Comparison of ENCODE assay signal across 21 mouse cellular contexts in genomic region chr2:136600651-136601170, GRCm38 (mm10).
"Had no signal": no experiment of that assay in that cellular context is flagged by ENCODE, and none has a peak within 500 bp of the region (broad histone marks: within the 10 kb centered on the region; RNA-seq: fewer than 3 reads in every experiment).

No protein-coding gene starts in this region.

- ATAC-seq: liver, embryonic 12.5 days; midbrain, embryonic 15.5 days had no signal

- H3K4me2 ChIP-seq: kidney, embryonic 15.5 days; limb, embryonic 13.5 days; liver, embryonic 12.5 days; liver, embryonic 15.5 days; midbrain, embryonic 12.5 days; midbrain, embryonic 15.5 days; neural tube, embryonic 12.5 days; neural tube, embryonic 15.5 days; stomach, embryonic 15.5 days had no signal

- H3K27ac ChIP-seq: kidney, embryonic 15.5 days; limb, embryonic 10.5 days; limb, embryonic 13.5 days; liver, embryonic 12.5 days; liver, embryonic 15.5 days; macrophage; midbrain, embryonic 12.5 days; midbrain, embryonic 15.5 days; neural tube, embryonic 12.5 days; neural tube, embryonic 15.5 days; stomach, embryonic 15.5 days had no signal

- H3K9ac ChIP-seq: kidney, embryonic 15.5 days; limb, embryonic 13.5 days; liver, embryonic 12.5 days; liver, embryonic 15.5 days; midbrain, embryonic 12.5 days; midbrain, embryonic 15.5 days; neural tube, embryonic 12.5 days; neural tube, embryonic 15.5 days; stomach, embryonic 15.5 days had no signal

- DNase-seq: kidney, postnatal 10 days; kidney, postnatal 36 days; liver; lung, adult 18-20 months; lung, postnatal 14 days; right cerebral cortex, postnatal 25 days; spleen, adult 18-20 months; thymus, adult 2 months; thymus, postnatal 14 days; thymus, postnatal 4 days had no signal

- H3K9me3 ChIP-seq: kidney, embryonic 15.5 days; limb, embryonic 10.5 days; limb, embryonic 13.5 days; liver, embryonic 12.5 days; liver, embryonic 15.5 days; midbrain, embryonic 12.5 days; midbrain, embryonic 15.5 days; neural tube, embryonic 12.5 days; neural tube, embryonic 15.5 days; stomach, embryonic 15.5 days had no signal

- H3K36me3 ChIP-seq: kidney, embryonic 15.5 days; limb, embryonic 10.5 days; limb, embryonic 13.5 days; liver, embryonic 12.5 days; liver, embryonic 15.5 days; midbrain, embryonic 12.5 days; midbrain, embryonic 15.5 days; neural tube, embryonic 12.5 days; neural tube, embryonic 15.5 days; stomach, embryonic 15.5 days had no signal

- H3K4me3 ChIP-seq: kidney, embryonic 15.5 days; limb, embryonic 10.5 days; limb, embryonic 13.5 days; liver, embryonic 12.5 days; liver, embryonic 15.5 days; midbrain, embryonic 12.5 days; midbrain, embryonic 15.5 days; neural tube, embryonic 12.5 days; neural tube, embryonic 15.5 days; stomach, embryonic 15.5 days had no signal

- H3K27me3 ChIP-seq: kidney, embryonic 15.5 days; limb, embryonic 13.5 days; liver, embryonic 12.5 days; liver, embryonic 15.5 days; midbrain, embryonic 12.5 days; midbrain, embryonic 15.5 days; neural tube, embryonic 12.5 days; neural tube, embryonic 15.5 days; stomach, embryonic 15.5 days had no signal

- H3K4me1 ChIP-seq: kidney, embryonic 15.5 days; limb, embryonic 10.5 days; limb, embryonic 13.5 days; liver, embryonic 12.5 days; liver, embryonic 15.5 days; midbrain, embryonic 12.5 days; midbrain, embryonic 15.5 days; neural tube, embryonic 12.5 days; neural tube, embryonic 15.5 days; stomach, embryonic 15.5 days had no signal
